Mouse (Mus musculus): ENCODE measurements around the gene Pigt. TPM values are rescaled to one million over a fixed set of nuclear protein-coding genes. Genes with fewer than 3 reads are reported as not detected.

Gene Pigt
- 10 to 100 TPM; 67.3 to 77.4 TPM for total RNA-seq (2023)

GRCm38 (mm10) chr2:164496847-164497690, at the start of gene Pigt:
Gene Pigt, plus strand, starts transcription at chr2:164497520.

GRCm38 (mm10) chr2:164456864-164457300, 40.4 kb upstream of the Pigt start, which contains the start of gene Sys1:
Gene Sys1, plus strand, starts transcription at chr2:164456964.

GRCm38 (mm10) chr2:164460745-164461551, 36.4 kb upstream of the Pigt start, which contains the start of gene Gm20458:
Gene Gm20458, plus strand, starts transcription at chr2:164460967.

GRCm38 (mm10) chr2:164473624-164474023, 23.7 kb upstream of the Pigt start, which contains the start of gene Trp53tg5:
Gene Trp53tg5, minus strand, starts transcription at chr2:164473724.

GRCm38 (mm10) chr2:164485681-164486257, 11.6 kb upstream of the Pigt start, which contains the start of gene Dbndd2:
Gene Dbndd2, plus strand, starts transcription at chr2:164486106.

Other genes with a start within 250 kb of the Pigt start
- gene Svs3b, start 240.9 kb upstream of the Pigt start, total RNA-seq (2023): not detected
- gene Svs4, start 219.1 kb upstream of the Pigt start, total RNA-seq (2023): not detected
- not detected for gene Svs3a, start 208.3 kb upstream of the Pigt start, total RNA-seq (2023)
- not detected for gene Svs6, start 180.8 kb upstream of the Pigt start, total RNA-seq (2023)
- not detected for gene Svs5, start 164.8 kb upstream of the Pigt start, total RNA-seq (2023)
- 1 to 10 TPM; 6.9 to 9.3 TPM for gene Slpi, start 108.4 kb upstream of the Pigt start, total RNA-seq (2023)
- not detected for gene Rbpjl, start 94.4 kb upstream of the Pigt start, total RNA-seq (2023)
- not detected for gene Matn4, start 92.4 kb upstream of the Pigt start, total RNA-seq (2023)
- gene Sdc4, start 53.6 kb upstream of the Pigt start, total RNA-seq (2023): 1 to 10 TPM; 3.3 to 3.8 TPM
- 10 to 100 TPM; 54.0 to 59.5 TPM for gene Sys1, start 40.6 kb upstream of the Pigt start, total RNA-seq (2023)
- gene Gm20458, start 36.6 kb upstream of the Pigt start, total RNA-seq (2023): not detected
- not detected for gene Trp53tg5, start 23.8 kb upstream of the Pigt start, total RNA-seq (2023)
- 10 to 100 TPM in 1 of 2 experiments, 1 to 10 TPM in 1; 9.3 to 13.0 TPM for gene Dbndd2, start 11.4 kb upstream of the Pigt start, total RNA-seq (2023)
- not detected for gene Wfdc2, start 64.9 kb downstream of the Pigt start, total RNA-seq (2023)
- not detected for gene Spint3, start 75.9 kb downstream of the Pigt start, total RNA-seq (2023)
- gene Wfdc6a, start 87.9 kb downstream of the Pigt start, total RNA-seq (2023): not detected
- not detected for gene Eppin, start 96.1 kb downstream of the Pigt start, total RNA-seq (2023)
- not detected for gene Wfdc6b, start 116.0 kb downstream of the Pigt start, total RNA-seq (2023)
- gene Wfdc8, start 116.1 kb downstream of the Pigt start, total RNA-seq (2023): not detected
- not detected for gene Wfdc16, start 141.3 kb downstream of the Pigt start, total RNA-seq (2023)
- not detected for gene Wfdc10, start 158.5 kb downstream of the Pigt start, total RNA-seq (2023)
- not detected for gene Wfdc9, start 159.1 kb downstream of the Pigt start, total RNA-seq (2023)
- not detected for gene Wfdc11, start 176.6 kb downstream of the Pigt start, total RNA-seq (2023)
- gene Wfdc13, start 187.6 kb downstream of the Pigt start, total RNA-seq (2023): not detected
- not detected for gene Spint4, start 201.0 kb downstream of the Pigt start, total RNA-seq (2023)
- gene Spint5, start 217.8 kb downstream of the Pigt start, total RNA-seq (2023): not detected
- gene Wfdc3, start 248.4 kb downstream of the Pigt start, total RNA-seq (2023): under 1 TPM in 1 of 2 experiments, not detected in 1; 0.36 TPM
- 10 to 100 TPM; 41.7 to 46.9 TPM for gene Dnttip1, start 248.5 kb downstream of the Pigt start, total RNA-seq (2023)